Mouse (Mus musculus): ENCODE data around the gene Disc1. TPM values are rescaled to one million over a fixed set of nuclear protein-coding genes. Genes with fewer than 3 reads are reported as not detected.

Gene Disc1
- polyA plus RNA-seq, 1 experiment from 2014 or later: 1.6 TPM

DNA sequence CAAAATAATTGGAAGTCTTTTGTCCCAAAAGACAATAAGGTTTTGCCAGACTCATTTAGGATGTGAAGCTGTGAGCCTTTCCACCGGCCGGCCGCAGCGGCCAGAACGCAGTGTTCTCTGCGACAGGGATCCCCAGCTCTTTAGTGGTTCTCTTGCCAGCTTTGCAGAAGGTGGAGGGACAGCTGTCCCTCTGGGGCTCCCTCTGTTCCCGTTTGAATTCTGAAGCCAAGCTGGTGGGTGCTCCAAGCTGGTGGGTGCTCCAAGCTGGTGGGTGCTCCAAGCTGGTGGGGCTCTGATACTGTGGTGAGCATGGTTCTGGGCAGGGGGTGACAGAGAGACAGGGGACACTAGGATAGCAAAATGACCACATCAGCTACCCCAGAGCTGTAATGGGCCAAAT, 30.5 kb downstream of the Disc1 start:
- DNase-seq (ENCODE audit: low spot score) (no peak), ATAC-seq (ENCODE audit: low read depth) (no peak)
- no peaks in the 10 kb centered on the region for H3K36me3 ChIP-seq (ENCODE audit: control insufficient read depth, insufficient read depth, low read length)
- no peak overlapping the region for H3K4me3 ChIP-seq (ENCODE audit: low read depth, low read length)
- H3K9ac ChIP-seq (ENCODE audit: low read depth, low read length): no peak overlapping the region
- H3K4me2 ChIP-seq (ENCODE audit: low read depth, low read length): no peak overlapping the region
- WGBS: 75% methylated on average over 7 of the region's 7 CpGs
- peaks cover 4% of the 10 kb centered on the region; the same call in 1 of the 2 replicates for H3K4me1 ChIP-seq (ENCODE audit: control insufficient read depth, insufficient read depth, low read length)
- H3K9me3 ChIP-seq (ENCODE audit: control insufficient read depth, low read length): no peaks in the 10 kb centered on the region
- H3K27me3 ChIP-seq (replicated peaks; ENCODE audit: control insufficient read depth, insufficient read depth, low read length): no peaks in the 10 kb centered on the region
- no peak overlapping the region for H3K27ac ChIP-seq (replicated peaks; ENCODE audit: low read depth, low read length)

- peak; percentile 83 for ATAC-seq (ENCODE audit: low read depth)
- no peak overlapping the region for H3K27ac ChIP-seq (replicated peaks; ENCODE audit: low read depth, low read length)
Measured at GRCm38 (mm10) chr8:125090889-125091740, 37.1 kb downstream of the Disc1 start.

GRCm38 (mm10) chr8:125097140-125097539, 43.1 kb downstream of the Disc1 start:
- no peak for ATAC-seq (ENCODE audit: low read depth)
- Histone ChIP-seq H3K9ac (ENCODE audit: low read depth, low read length) (no peak overlapping the region), H3K4me1 (ENCODE audit: control insufficient read depth, insufficient read depth, low read length) (peaks cover 8% of the 10 kb centered on the region; the same call in 1 of the 2 replicates), H3K9me3 (ENCODE audit: control insufficient read depth, low read length) (no peaks in the 10 kb centered on the region), H3K36me3 (ENCODE audit: control insufficient read depth, insufficient read depth, low read length) (no peaks in the 10 kb centered on the region), H3K4me3 (ENCODE audit: low read depth, low read length) (no peak overlapping the region), H3K27ac (replicated peaks; ENCODE audit: low read depth, low read length) (no peak overlapping the region), H3K27me3 (replicated peaks; ENCODE audit: control insufficient read depth, insufficient read depth, low read length) (no peaks in the 10 kb centered on the region), H3K4me2 (ENCODE audit: low read depth, low read length) (no peak overlapping the region)
- WGBS: 83% methylated on average over 3 of the region's 3 CpGs
- DNase-seq (ENCODE audit: low spot score): no peak

More at GRCm38 (mm10) chr8:125090889-125091740, 37.1 kb downstream of the Disc1 start:
- DNase-seq (ENCODE audit: low spot score): peak; percentile 71
- Histone ChIP-seq H3K4me1 (ENCODE audit: control insufficient read depth, insufficient read depth, low read length) (no peaks in the 10 kb centered on the region), H3K4me2 (ENCODE audit: low read depth, low read length) (no peak overlapping the region), H3K9me3 (ENCODE audit: control insufficient read depth, low read length) (no peaks in the 10 kb centered on the region), H3K4me3 (ENCODE audit: low read depth, low read length) (no peak overlapping the region), H3K9ac (ENCODE audit: low read depth, low read length) (no peak overlapping the region), H3K27me3 (replicated peaks; ENCODE audit: control insufficient read depth, insufficient read depth, low read length) (no peaks in the 10 kb centered on the region), H3K36me3 (ENCODE audit: control insufficient read depth, insufficient read depth, low read length) (no peaks in the 10 kb centered on the region)
- WGBS: 52% methylated on average over 21 of the region's 21 CpGs

- ATAC-seq (ENCODE audit: low read depth): no peak; the same call in 1 of the 2 replicates
- Histone ChIP-seq H3K9me3 (ENCODE audit: control insufficient read depth, low read length) (no peaks in the 10 kb centered on the region), H3K4me3 (ENCODE audit: low read depth, low read length) (no peak overlapping the region), H3K36me3 (ENCODE audit: control insufficient read depth, insufficient read depth, low read length) (no peaks in the 10 kb centered on the region), H3K27me3 (replicated peaks; ENCODE audit: control insufficient read depth, insufficient read depth, low read length) (no peaks in the 10 kb centered on the region), H3K27ac (replicated peaks; ENCODE audit: low read depth, low read length) (no peak overlapping the region), H3K4me2 (ENCODE audit: low read depth, low read length) (no peak overlapping the region), H3K9ac (ENCODE audit: low read depth, low read length) (no peak overlapping the region), H3K4me1 (ENCODE audit: control insufficient read depth, insufficient read depth, low read length) (peaks cover 8% of the 10 kb centered on the region; the same call in 1 of the 2 replicates)
- DNase-seq (ENCODE audit: low spot score): peak; percentile 67
- 17% methylated on average over 5 of the region's 5 CpGs for WGBS
Measured at GRCm38 (mm10) chr8:125098050-125098449, 44.1 kb downstream of the Disc1 start.

DNA sequence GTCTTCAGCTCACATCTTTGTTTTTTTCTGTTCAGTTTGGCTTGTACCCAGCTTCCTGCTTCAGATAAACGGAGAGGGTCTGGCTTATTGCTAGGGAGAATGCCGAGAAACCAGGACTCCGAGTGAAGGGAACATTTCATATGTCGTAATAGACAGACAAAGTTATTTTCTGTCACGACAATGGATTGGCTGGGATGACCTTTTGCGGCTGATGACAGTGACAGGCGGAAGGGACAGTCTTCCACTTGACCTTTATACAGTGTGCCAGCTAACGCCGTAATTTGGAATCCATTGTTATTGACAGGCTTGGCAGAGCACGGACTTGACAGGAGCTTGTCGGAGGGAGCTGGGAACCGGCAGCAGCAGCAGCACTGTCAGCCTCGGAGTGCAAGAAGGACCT, 48.3 kb downstream of the Disc1 start:
- no peak overlapping the region for H3K4me2 ChIP-seq (ENCODE audit: low read depth, low read length)
- WGBS: 68% methylated on average over 13 of the region's 13 CpGs
- DNase-seq (ENCODE audit: low spot score) (no peak), ATAC-seq (ENCODE audit: low read depth) (no peak)
- no peak overlapping the region for H3K4me3 ChIP-seq (ENCODE audit: low read depth, low read length)
- peaks cover 8% of the 10 kb centered on the region for H3K4me1 ChIP-seq (ENCODE audit: control insufficient read depth, insufficient read depth, low read length)
- H3K9ac ChIP-seq (ENCODE audit: low read depth, low read length): no peak overlapping the region
- H3K36me3 ChIP-seq (ENCODE audit: control insufficient read depth, insufficient read depth, low read length): no peaks in the 10 kb centered on the region
- no peak overlapping the region for H3K27ac ChIP-seq (replicated peaks; ENCODE audit: low read depth, low read length)
- H3K9me3 ChIP-seq (ENCODE audit: control insufficient read depth, low read length): no peaks in the 10 kb centered on the region
- no peaks in the 10 kb centered on the region for H3K27me3 ChIP-seq (replicated peaks; ENCODE audit: control insufficient read depth, insufficient read depth, low read length)

DNA sequence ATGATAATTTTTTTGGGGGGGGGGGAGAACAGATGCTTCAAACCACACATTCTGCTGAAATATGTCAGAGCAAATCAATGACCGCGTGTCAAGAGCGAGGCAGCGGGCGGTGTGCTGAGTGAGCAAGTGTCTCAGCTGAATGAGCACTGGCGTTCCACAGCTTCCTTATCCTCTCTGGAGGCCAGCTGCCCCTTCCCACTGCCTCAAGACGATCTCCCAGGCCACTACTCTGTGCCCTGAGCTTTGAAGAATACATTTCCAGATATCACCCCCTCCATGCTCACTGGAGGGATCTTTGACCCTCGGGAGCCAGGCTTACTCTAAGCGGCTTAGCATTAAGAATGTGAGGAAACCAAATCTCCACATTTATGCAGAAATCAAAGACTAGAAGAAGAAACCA, 59.2 kb downstream of the Disc1 start:
- ATAC-seq (ENCODE audit: low read depth): no peak
- 42% methylated on average over 9 of the region's 9 CpGs for whole genome bisulfite sequencing

GRCm38 (mm10) chr8:125113831-125114230, 59.8 kb downstream of the Disc1 start:
- Histone ChIP-seq H3K27me3 (replicated peaks; ENCODE audit: control insufficient read depth, insufficient read depth, low read length) (no peaks in the 10 kb centered on the region), H3K9ac (ENCODE audit: low read depth, low read length) (no peak overlapping the region), H3K9me3 (ENCODE audit: control insufficient read depth, low read length) (no peaks in the 10 kb centered on the region), H3K4me2 (ENCODE audit: low read depth, low read length) (no peak overlapping the region), H3K27ac (replicated peaks; ENCODE audit: low read depth, low read length) (no peak overlapping the region), H3K4me3 (ENCODE audit: low read depth, low read length) (no peak overlapping the region), H3K36me3 (ENCODE audit: control insufficient read depth, insufficient read depth, low read length) (no peaks in the 10 kb centered on the region), H3K4me1 (ENCODE audit: control insufficient read depth, insufficient read depth, low read length) (no peaks in the 10 kb centered on the region)
- 55% methylated on average over 3 of the region's 3 CpGs for WGBS
- DNase-seq (ENCODE audit: low spot score): no peak
- no peak for ATAC-seq (ENCODE audit: low read depth)

More for the DNA sequence above, 59.2 kb downstream of the Disc1 start:
- no peaks in the 10 kb centered on the region for H3K4me1 ChIP-seq (ENCODE audit: control insufficient read depth, insufficient read depth, low read length)
- no peak overlapping the region for H3K4me2 ChIP-seq (ENCODE audit: low read depth, low read length)
- no peak overlapping the region for H3K27ac ChIP-seq (replicated peaks; ENCODE audit: low read depth, low read length)
- no peaks in the 10 kb centered on the region for H3K36me3 ChIP-seq (ENCODE audit: control insufficient read depth, insufficient read depth, low read length)
- H3K27me3 ChIP-seq (replicated peaks; ENCODE audit: control insufficient read depth, insufficient read depth, low read length): no peaks in the 10 kb centered on the region
- no peaks in the 10 kb centered on the region for H3K9me3 ChIP-seq (ENCODE audit: control insufficient read depth, low read length)
- no peak overlapping the region for H3K4me3 ChIP-seq (ENCODE audit: low read depth, low read length)
- no peak overlapping the region for H3K9ac ChIP-seq (ENCODE audit: low read depth, low read length)
- peak; percentile 23 for DNase-seq (ENCODE audit: low spot score)

- WGBS: 82% methylated on average over 5 of the region's 5 CpGs
- H3K4me2 ChIP-seq (ENCODE audit: low read depth, low read length): no peak overlapping the region
- no peak overlapping the region for H3K27ac ChIP-seq (replicated peaks; ENCODE audit: low read depth, low read length)
- H3K9me3 ChIP-seq (ENCODE audit: control insufficient read depth, low read length): no peaks in the 10 kb centered on the region
- DNase-seq (ENCODE audit: low spot score) (no peak), ATAC-seq (ENCODE audit: low read depth) (no peak)
- no peaks in the 10 kb centered on the region for H3K27me3 ChIP-seq (replicated peaks; ENCODE audit: control insufficient read depth, insufficient read depth, low read length)
- no peak overlapping the region for H3K9ac ChIP-seq (ENCODE audit: low read depth, low read length)
- no peaks in the 10 kb centered on the region for H3K36me3 ChIP-seq (ENCODE audit: control insufficient read depth, insufficient read depth, low read length)
- H3K4me3 ChIP-seq (ENCODE audit: low read depth, low read length): no peak overlapping the region
- no peaks in the 10 kb centered on the region for H3K4me1 ChIP-seq (ENCODE audit: control insufficient read depth, insufficient read depth, low read length)
Measured at GRCm38 (mm10) chr8:125115321-125115720, 61.3 kb downstream of the Disc1 start.

DNA sequence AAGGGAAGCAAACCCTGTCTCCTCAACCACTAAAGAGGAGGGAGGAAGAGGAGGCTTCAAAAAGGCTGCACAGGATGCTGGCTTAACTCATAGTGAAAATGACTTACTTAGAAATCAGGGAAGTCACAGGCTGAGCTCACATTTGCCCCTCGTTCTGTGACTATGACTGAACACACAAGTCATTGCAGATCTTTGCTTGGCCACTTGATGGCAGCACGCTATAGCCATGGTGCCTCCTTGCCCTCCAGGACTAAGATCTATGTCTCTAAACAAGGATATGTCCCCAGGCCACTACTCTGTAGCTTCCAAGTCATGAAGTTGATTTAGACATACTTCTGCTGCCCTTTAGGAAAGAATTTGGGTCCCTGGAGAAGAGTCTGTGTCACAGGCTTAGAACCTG, 62.6 kb downstream of the Disc1 start:
- H3K9ac ChIP-seq (ENCODE audit: low read depth, low read length): no peak overlapping the region
- no peaks in the 10 kb centered on the region for H3K9me3 ChIP-seq (ENCODE audit: control insufficient read depth, low read length)
- ATAC-seq (ENCODE audit: low read depth) (no peak), DNase-seq (ENCODE audit: low spot score) (peak; percentile 43)
- no peak overlapping the region for H3K27ac ChIP-seq (replicated peaks; ENCODE audit: low read depth, low read length)
- H3K4me2 ChIP-seq (ENCODE audit: low read depth, low read length): no peak overlapping the region
- 30% methylated on average over 2 of the region's 2 CpGs for WGBS
- H3K27me3 ChIP-seq (replicated peaks; ENCODE audit: control insufficient read depth, insufficient read depth, low read length): no peaks in the 10 kb centered on the region
- no peaks in the 10 kb centered on the region for H3K36me3 ChIP-seq (ENCODE audit: control insufficient read depth, insufficient read depth, low read length)
- H3K4me3 ChIP-seq (ENCODE audit: low read depth, low read length): no peak overlapping the region
- H3K4me1 ChIP-seq (ENCODE audit: control insufficient read depth, insufficient read depth, low read length): no peaks in the 10 kb centered on the region
